Mouse (Mus musculus) heart, adult 18-20 months (tissue): ENCODE data around the gene Sox12. TPM values are rescaled to one million over a fixed set of nuclear protein-coding genes. Genes with fewer than 3 reads are reported as not detected.
A peak's percentile ranks its signal among the peaks of the same experiment; 100 is the strongest.

Experiments
- DNase-seq, 2 experiments: peaks; one replicate each; pipeline ENCODE4 v3.0.0; 2021 to 2022; ENCODE audit warnings: mixed read lengths in 1 of 2
- total RNA-seq, 2 experiments: library from RNA; stranded (reverse); gene quantifications; 2 replicates each; pipeline ENCODE4 v1.2.3; 2021

Sox12 gene
- total RNA-seq, 2 experiments from 2014 or later, result 5.7 to 5.8 TPM

- peak; percentile 92 to 96 for DNase-seq
Observed at GRCm38 (mm10) chr2:152406126-152406525, 8.3 kb upstream of the Sox12 start.

GRCm38 (mm10) chr2:152399122-152399542 is 1.3 kb upstream of the Sox12 start:
- DNase-seq, result no peak

GRCm38 (mm10) chr2:152398691-152399090 is 828 bp upstream of the Sox12 start:
- peak; percentile 94 to 95 for DNase-seq

GRCm38 (mm10) chr2:152397004-152397589 is 766 bp downstream of the Sox12 start:
- DNase-seq, result peak; percentile 76 to 82

- peak; percentile 81 to 87 for DNase-seq
Observed at GRCm38 (mm10) chr2:152396110-152397003, 1.5 kb downstream of the Sox12 start.

GRCm38 (mm10) chr2:152395271-152395920 is 2.5 kb downstream of the Sox12 start:
- DNase-seq, result peak in 1 of 2 experiments; percentile 34

- DNase-seq, result peak in 1 of 2 experiments; percentile 29
Observed at GRCm38 (mm10) chr2:152393225-152394017, 4.4 kb downstream of the Sox12 start.

GRCm38 (mm10) chr2:152392786-152393185 is 5.1 kb downstream of the Sox12 start:
- DNase-seq, result peak; percentile 66 to 70

- DNase-seq, result no peak
Observed at GRCm38 (mm10) chr2:152384191-152384590, 13.7 kb downstream of the Sox12 start.

- DNase-seq, result no peak
Observed at GRCm38 (mm10) chr2:152376345-152376741, 21.5 kb downstream of the Sox12 start, which contains the start of gene Nrsn2. TSS of gene Nrsn2 (minus strand) at chr2:152376638.

- DNase-seq, result no peak
Observed at GRCm38 (mm10) chr2:152375652-152376344, 22.1 kb downstream of the Sox12 start.

GRCm38 (mm10) chr2:152373547-152373946 is 24.3 kb downstream of the Sox12 start:
- DNase-seq, result no peak

GRCm38 (mm10) chr2:152372661-152373060 is 25.2 kb downstream of the Sox12 start:
- DNase-seq, result no peak

GRCm38 (mm10) chr2:152372104-152372503 is 25.8 kb downstream of the Sox12 start:
- DNase-seq, result no peak

- DNase-seq, result peak; percentile 51 to 73
Observed at GRCm38 (mm10) chr2:152368532-152369140, 29.2 kb downstream of the Sox12 start.

- no peak for DNase-seq
Observed at GRCm38 (mm10) chr2:152367917-152368316, 29.9 kb downstream of the Sox12 start.

- DNase-seq, result peak; percentile 88 to 89
Observed at GRCm38 (mm10) chr2:152363245-152364147, 34.4 kb downstream of the Sox12 start.

GRCm38 (mm10) chr2:152361193-152361592 is 36.7 kb downstream of the Sox12 start:
- DNase-seq, result no peak

GRCm38 (mm10) chr2:152360271-152360775 is 37.5 kb downstream of the Sox12 start:
- DNase-seq, result peak; percentile 90 to 95
